Mouse (Mus musculus) embryonic fibroblast, embryonic 13.5 days (primary cell): ENCODE measurements around the gene Efna2. TPM values are rescaled to one million over a fixed set of nuclear protein-coding genes. Genes with fewer than 3 reads are reported as not detected.

Experiments used
- H3K27ac ChIP-seq: 2 replicates; pipeline ENCODE4 v1.5.1; 2012; ENCODE audit warnings: low read length, control low read depth, inconsistent platforms; ENCODE audit not compliant: insufficient read depth
- H3K4me1 ChIP-seq: 2 replicates; pipeline ENCODE4 v1.6.1; 2011; ENCODE audit warnings: low read length; ENCODE audit not compliant: control insufficient read depth, insufficient read depth
- H3K4me3 ChIP-seq: 2 replicates; pipeline ENCODE4 v1.5.1; 2011; ENCODE audit warnings: mild to moderate bottlenecking, control low read depth, low read length; ENCODE audit not compliant: insufficient read depth
- CTCF ChIP-seq: IDR thresholded peaks from 2 replicates; pipeline ENCODE4 v1.5.1; 2011; ENCODE audit warnings: mild to moderate bottlenecking, control low read depth, low read length, moderate library complexity, borderline replicate concordance; ENCODE audit not compliant: insufficient read depth
- POLR2A ChIP-seq: IDR thresholded peaks from 2 replicates; pipeline ENCODE4 v1.6.1; 2011; ENCODE audit warnings: low read depth, mild to moderate bottlenecking, control low read depth, low read length, moderate library complexity
- polyA plus RNA-seq: library from polyadenylated mRNA; stranded (reverse); fragments of >200 nt; gene quantifications from 2 replicates; pipeline ENCODE4 v1.2.4, GENCODE M21; 2011; ENCODE audit warnings: low read depth; ENCODE audit not compliant: missing spikeins, insufficient read length

The Efna2 gene
- polyA plus RNA-seq: 5.2 and 8.3 TPM in 2 replicates

GRCm38 (mm10) chr10:80179068-80180051 is at the start of gene Efna2:
TSS of gene Efna2 (plus strand) at chr10:80179482.
- TF ChIP-seq CTCF: no peak
- no peak for TF ChIP-seq POLR2A
- H3K4me3 ChIP-seq: peak within 1 kb of the TSS; percentile 66
- peaks cover 8% of the 10 kb centered on the region; the same call in 1 of the 2 replicates for H3K4me1 ChIP-seq
- no peak within 1 kb of the TSS for H3K27ac ChIP-seq

GRCm38 (mm10) chr10:80129846-80130245 is 49.4 kb upstream of the Efna2 start:
- Histone ChIP-seq H3K4me3 (no peak overlapping the region), H3K27ac (no peak overlapping the region)
- TF ChIP-seq POLR2A (no peak), CTCF (no peak)

GRCm38 (mm10) chr10:80130403-80131031 is 48.8 kb upstream of the Efna2 start:
- Histone ChIP-seq H3K27ac (no peak overlapping the region), H3K4me3 (no peak overlapping the region), H3K4me1 (no peaks in the 10 kb centered on the region)
- no peak; the same call in 1 of the 2 replicates for TF ChIP-seq POLR2A
- TF ChIP-seq CTCF: no peak

More at GRCm38 (mm10) chr10:80129846-80130245, 49.4 kb upstream of the Efna2 start:
- no peaks in the 10 kb centered on the region for H3K4me1 ChIP-seq

GRCm38 (mm10) chr10:80131316-80131951 is 47.8 kb upstream of the Efna2 start:
- peak; percentile 18; the same call in 1 of the 2 replicates for TF ChIP-seq POLR2A
- TF ChIP-seq CTCF: no peak
- Histone ChIP-seq H3K27ac (no peak overlapping the region), H3K4me3 (no peak overlapping the region), H3K4me1 (no peaks in the 10 kb centered on the region)

GRCm38 (mm10) chr10:80131952-80132350 is 47.3 kb upstream of the Efna2 start:
- H3K4me3 ChIP-seq: no peak overlapping the region
- no peak overlapping the region for H3K27ac ChIP-seq
- no peak for TF ChIP-seq CTCF
- no peaks in the 10 kb centered on the region for H3K4me1 ChIP-seq

- no peak overlapping the region for H3K27ac ChIP-seq
- no peak overlapping the region for H3K4me3 ChIP-seq
- H3K4me1 ChIP-seq: 0 out of 2 replicates have a peak, but pooled peaks cover 2% of the 10 kb centered on the region
- TF ChIP-seq CTCF (no peak), POLR2A (no peak)
Observed at GRCm38 (mm10) chr10:80133226-80133849, 45.9 kb upstream of the Efna2 start.

GRCm38 (mm10) chr10:80134421-80134820 is 44.9 kb upstream of the Efna2 start:
- Histone ChIP-seq H3K27ac (no peak overlapping the region), H3K4me3 (no peak overlapping the region), H3K4me1 (0 out of 2 replicates have a peak, but pooled peaks cover 2% of the 10 kb centered on the region)
- TF ChIP-seq CTCF (no peak), POLR2A (no peak)

GRCm38 (mm10) chr10:80135161-80135560 is 44.1 kb upstream of the Efna2 start:
- TF ChIP-seq CTCF: no peak
- TF ChIP-seq POLR2A: no peak
- Histone ChIP-seq H3K4me3 (no peak overlapping the region), H3K4me1 (0 out of 2 replicates have a peak, but pooled peaks cover 2% of the 10 kb centered on the region), H3K27ac (no peak overlapping the region)

- Histone ChIP-seq H3K27ac (no peak overlapping the region), H3K4me3 (no peak overlapping the region), H3K4me1 (0 out of 2 replicates have a peak, but pooled peaks cover 2% of the 10 kb centered on the region)
- TF ChIP-seq POLR2A: no peak
- TF ChIP-seq CTCF: no peak
Observed at GRCm38 (mm10) chr10:80135641-80136040, 43.6 kb upstream of the Efna2 start.
